Mouse (Mus musculus): Measurements from ENCODE around the gene Psat1.

Gene Psat1

DNA sequence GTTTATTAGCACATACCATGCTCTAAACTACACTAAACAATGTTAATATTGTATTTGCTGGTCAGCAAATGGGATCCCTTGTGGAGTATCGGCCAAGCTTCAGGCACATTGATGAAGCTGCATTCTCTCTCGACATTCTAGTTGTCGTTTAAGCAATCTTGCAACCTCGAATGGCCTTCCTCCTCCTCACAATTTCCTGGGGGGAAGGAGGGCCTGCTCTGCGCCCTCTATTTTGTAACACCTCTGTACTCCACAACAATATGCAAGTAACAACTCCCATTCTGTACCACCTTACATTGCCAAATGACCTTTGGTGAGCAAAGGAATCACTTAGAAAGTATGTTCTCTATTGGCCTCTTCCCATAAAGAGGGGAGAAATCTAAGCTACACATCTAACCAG is 91.8 kb downstream of the Psat1 start:
- no peak for DNase-seq

Measured in thymus, postnatal 14 days (tissue).